Mouse (Mus musculus): ENCODE data around the gene Fam206a. TPM values are rescaled to one million over a fixed set of nuclear protein-coding genes. Genes with fewer than 3 reads are reported as not detected.

Gene Fam206a
- polyA plus RNA-seq, 1 experiment: 6.8 TPM

GRCm38 (mm10) chr4:56840297-56840696 is 38.2 kb downstream of the Fam206a start:
- Histone ChIP-seq H3K4me3 (ENCODE audit: insufficient read depth, low read length) (no peak overlapping the region), H3K4me1 (ENCODE audit: control insufficient read depth, insufficient read depth, low read length) (no peaks in the 10 kb centered on the region), H3K27ac (ENCODE audit: insufficient read depth, low read depth, low read length) (no peak overlapping the region)
- no peak for TF ChIP-seq CTCF (IDR thresholded peaks at IDR 0.05; ENCODE audit: low read depth, low read length)
- no peak for TF ChIP-seq POLR2A (IDR thresholded peaks at IDR 0.05; ENCODE audit: borderline replicate concordance, low read depth, low read length)

GRCm38 (mm10) chr4:56842501-56842900 is 40.4 kb downstream of the Fam206a start:
- no peaks in the 10 kb centered on the region for H3K4me1 ChIP-seq (ENCODE audit: control insufficient read depth, insufficient read depth, low read length)
- TF ChIP-seq POLR2A (IDR thresholded peaks at IDR 0.05; ENCODE audit: borderline replicate concordance, low read depth, low read length) (no peak), CTCF (IDR thresholded peaks at IDR 0.05; ENCODE audit: low read depth, low read length) (no peak)
- H3K4me3 ChIP-seq (ENCODE audit: insufficient read depth, low read length): no peak overlapping the region
- no peak overlapping the region for H3K27ac ChIP-seq (ENCODE audit: insufficient read depth, low read depth, low read length)

- Histone ChIP-seq H3K27ac (ENCODE audit: insufficient read depth, low read depth, low read length) (no peak overlapping the region), H3K4me1 (ENCODE audit: control insufficient read depth, insufficient read depth, low read length) (no peaks in the 10 kb centered on the region), H3K4me3 (ENCODE audit: insufficient read depth, low read length) (no peak overlapping the region)
- TF ChIP-seq CTCF (IDR thresholded peaks at IDR 0.05; ENCODE audit: low read depth, low read length): no peak
- no peak for TF ChIP-seq POLR2A (IDR thresholded peaks at IDR 0.05; ENCODE audit: borderline replicate concordance, low read depth, low read length)
Observed at GRCm38 (mm10) chr4:56843963-56844362, 41.8 kb downstream of the Fam206a start.

- TF ChIP-seq CTCF (IDR thresholded peaks at IDR 0.05; ENCODE audit: low read depth, low read length) (no peak), POLR2A (IDR thresholded peaks at IDR 0.05; ENCODE audit: borderline replicate concordance, low read depth, low read length) (no peak)
- H3K4me3 ChIP-seq (ENCODE audit: insufficient read depth, low read length): no peak overlapping the region
Observed at GRCm38 (mm10) chr4:56844911-56845310, 42.8 kb downstream of the Fam206a start.

GRCm38 (mm10) chr4:56845896-56846533 is 43.9 kb downstream of the Fam206a start:
- Histone ChIP-seq H3K4me3 (ENCODE audit: insufficient read depth, low read length) (no peak overlapping the region), H3K4me1 (ENCODE audit: control insufficient read depth, insufficient read depth, low read length) (no peaks in the 10 kb centered on the region)
- no peak for TF ChIP-seq CTCF (IDR thresholded peaks at IDR 0.05; ENCODE audit: low read depth, low read length)
- no peak for TF ChIP-seq POLR2A (IDR thresholded peaks at IDR 0.05; ENCODE audit: borderline replicate concordance, low read depth, low read length)

More at GRCm38 (mm10) chr4:56844911-56845310, 42.8 kb downstream of the Fam206a start:
- Histone ChIP-seq H3K4me1 (ENCODE audit: control insufficient read depth, insufficient read depth, low read length) (no peaks in the 10 kb centered on the region), H3K27ac (ENCODE audit: insufficient read depth, low read depth, low read length) (no peak overlapping the region)

GRCm38 (mm10) chr4:56847400-56847799 is 45.3 kb downstream of the Fam206a start:
- no peak overlapping the region for H3K4me3 ChIP-seq (ENCODE audit: insufficient read depth, low read length)
- no peak overlapping the region for H3K27ac ChIP-seq (ENCODE audit: insufficient read depth, low read depth, low read length)
- TF ChIP-seq CTCF (IDR thresholded peaks at IDR 0.05; ENCODE audit: low read depth, low read length) (no peak), POLR2A (IDR thresholded peaks at IDR 0.05; ENCODE audit: borderline replicate concordance, low read depth, low read length) (no peak)
- no peaks in the 10 kb centered on the region for H3K4me1 ChIP-seq (ENCODE audit: control insufficient read depth, insufficient read depth, low read length)

More at GRCm38 (mm10) chr4:56845896-56846533, 43.9 kb downstream of the Fam206a start:
- no peak overlapping the region for H3K27ac ChIP-seq (ENCODE audit: insufficient read depth, low read depth, low read length)

GRCm38 (mm10) chr4:56848044-56848443 is 45.9 kb downstream of the Fam206a start:
- TF ChIP-seq CTCF (IDR thresholded peaks at IDR 0.05; ENCODE audit: low read depth, low read length) (no peak), POLR2A (IDR thresholded peaks at IDR 0.05; ENCODE audit: borderline replicate concordance, low read depth, low read length) (no peak)
- no peak overlapping the region for H3K27ac ChIP-seq (ENCODE audit: insufficient read depth, low read depth, low read length)
- H3K4me3 ChIP-seq (ENCODE audit: insufficient read depth, low read length): no peak overlapping the region
- H3K4me1 ChIP-seq (ENCODE audit: control insufficient read depth, insufficient read depth, low read length): no peaks in the 10 kb centered on the region

GRCm38 (mm10) chr4:56850724-56851123 is 48.6 kb downstream of the Fam206a start:
- Histone ChIP-seq H3K4me3 (ENCODE audit: insufficient read depth, low read length) (no peak overlapping the region), H3K4me1 (ENCODE audit: control insufficient read depth, insufficient read depth, low read length) (no peaks in the 10 kb centered on the region), H3K27ac (ENCODE audit: insufficient read depth, low read depth, low read length) (no peak overlapping the region)
- TF ChIP-seq POLR2A (IDR thresholded peaks at IDR 0.05; ENCODE audit: borderline replicate concordance, low read depth, low read length): no peak
- TF ChIP-seq CTCF (IDR thresholded peaks at IDR 0.05; ENCODE audit: low read depth, low read length): no peak

GRCm38 (mm10) chr4:56855935-56856334 is 53.8 kb downstream of the Fam206a start:
- Histone ChIP-seq H3K27ac (ENCODE audit: insufficient read depth, low read depth, low read length) (no peak overlapping the region), H3K4me3 (ENCODE audit: insufficient read depth, low read length) (no peak overlapping the region), H3K4me1 (ENCODE audit: control insufficient read depth, insufficient read depth, low read length) (no peaks in the 10 kb centered on the region)
- no peak for TF ChIP-seq POLR2A (IDR thresholded peaks at IDR 0.05; ENCODE audit: borderline replicate concordance, low read depth, low read length)
- TF ChIP-seq CTCF (IDR thresholded peaks at IDR 0.05; ENCODE audit: low read depth, low read length): no peak

GRCm38 (mm10) chr4:56856371-56856949 is 54.3 kb downstream of the Fam206a start:
- no peak overlapping the region for H3K27ac ChIP-seq (ENCODE audit: insufficient read depth, low read depth, low read length)
- no peak overlapping the region for H3K4me3 ChIP-seq (ENCODE audit: insufficient read depth, low read length)
- H3K4me1 ChIP-seq (ENCODE audit: control insufficient read depth, insufficient read depth, low read length): no peaks in the 10 kb centered on the region
- TF ChIP-seq POLR2A (IDR thresholded peaks at IDR 0.05; ENCODE audit: borderline replicate concordance, low read depth, low read length) (no peak), CTCF (IDR thresholded peaks at IDR 0.05; ENCODE audit: low read depth, low read length) (no peak)

Data from bone marrow macrophage, adult 2 months (primary cell).